Mouse (Mus musculus) liver, postnatal 0 days (tissue): Measurements from ENCODE around the gene Atp6v1b1. TPM values are rescaled to one million over a fixed set of nuclear protein-coding genes. Genes with fewer than 3 reads are reported as not detected.
A peak's percentile ranks its signal among the peaks of the same experiment; 100 is the strongest.

ENCODE experiments used
- ATAC-seq: fragments of 200-750 bp; cut with Nextera tagmentation; 2 replicates; pipeline ENCODE4 v1.8.0; 2017; ENCODE audit warnings: mild to moderate bottlenecking, moderate library complexity
- DNase-seq: peaks from one replicate; pipeline ENCODE4 v3.0.0-alpha.2; 2016
- H3K27ac ChIP-seq: fragments of 300-500 bp; sonication (generic); 2 replicates; pipeline ENCODE4 v1.5.1; 2014; ENCODE audit warnings: antibody characterized with exemption, moderate library complexity, mild to moderate bottlenecking, low read depth
- H3K27me3 ChIP-seq: fragments of 300-500 bp; sonication (generic); 2 replicates; pipeline ENCODE4 v1.6.1; 2014; ENCODE audit warnings: low read length, control low read depth, mixed read lengths; ENCODE audit not compliant: insufficient read depth
- H3K36me3 ChIP-seq: fragments of 300-500 bp; sonication (generic); replicated peaks from 2 replicates; pipeline ENCODE4 v1.6.1; 2014; ENCODE audit warnings: mild to moderate bottlenecking, control low read depth, low read length, moderate library complexity, mixed read lengths; ENCODE audit not compliant: insufficient read depth
- H3K4me1 ChIP-seq: fragments of 300-500 bp; sonication (generic); 2 replicates; pipeline ENCODE4 v1.6.1; 2014; ENCODE audit warnings: antibody characterized with exemption, mild to moderate bottlenecking, control low read depth; ENCODE audit not compliant: insufficient read depth
- H3K4me2 ChIP-seq: fragments of 300-500 bp; sonication (generic); 2 replicates; pipeline ENCODE4 v1.6.1; 2014; ENCODE audit warnings: low read depth, mild to moderate bottlenecking, low read length, moderate library complexity, mixed read lengths
- H3K4me3 ChIP-seq: fragments of 300-500 bp; sonication (generic); 2 replicates; pipeline ENCODE4 v1.5.1; 2014; ENCODE audit warnings: low read depth, low read length
- H3K9ac ChIP-seq: fragments of 300-500 bp; sonication (generic); replicated peaks from 2 replicates; pipeline ENCODE4 v1.6.1; 2014; ENCODE audit warnings: mild to moderate bottlenecking, moderate library complexity
- H3K9me3 ChIP-seq: fragments of 300-500 bp; sonication (generic); 2 replicates; pipeline ENCODE4 v1.6.1; 2016; ENCODE audit warnings: mild to moderate bottlenecking, control low read depth, low read length, mixed read lengths
- CTCF ChIP-seq: sonication (generic); IDR thresholded peaks from 2 replicates; pipeline ENCODE4 v1.5.1; 2016; ENCODE audit warnings: antibody characterized with exemption, low read depth
- EP300 ChIP-seq: IDR thresholded peaks from 2 replicates; pipeline ENCODE4 v1.6.1; 2016; ENCODE audit warnings: antibody characterized with exemption, low read depth, mild to moderate bottlenecking
- WGBS: fragments of 180-500 bp; shearing (Covaris S2); extraction: QIAGEN DNeasy Blood & Tissue Kit; methylation state at CpG from one replicate; pipeline ENCODE4 v1.1.7; 2014; ENCODE audit not compliant: insufficient replicate concordance; 5-methylcytosine and 5-hydroxymethylcytosine counted together
- polyA plus RNA-seq: library from polyadenylated mRNA; unstranded; fragments of >200 nt; fragmentation: Nextera tagmentation; extraction: Ambion mirVana; gene quantifications from 2 replicates; pipeline ENCODE4 v1.2.1, GENCODE M21; 2015

The Atp6v1b1 gene
- polyA plus RNA-seq, 1 experiment from 2014 or later, result not detected

DNA sequence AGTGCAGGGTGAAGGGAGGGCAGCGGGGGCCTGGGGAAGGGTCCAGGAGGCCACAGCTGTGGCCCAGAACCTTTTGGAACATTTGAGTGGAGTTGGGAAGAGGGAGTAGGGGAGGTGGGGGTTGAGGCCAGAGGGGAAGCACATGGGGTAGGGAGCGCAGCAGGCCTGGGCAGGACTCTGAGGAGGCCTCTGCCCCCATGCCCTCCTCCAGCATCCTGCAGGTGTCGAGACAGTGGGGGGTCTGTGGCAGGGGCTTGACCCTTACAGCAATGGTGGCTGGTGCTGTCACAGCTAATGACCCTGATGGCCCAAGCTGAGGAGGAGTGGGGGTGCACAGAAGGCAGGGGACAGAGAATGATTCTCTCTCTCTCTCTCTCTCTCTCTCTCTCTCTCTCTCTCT is 6.5 kb downstream of the Atp6v1b1 start:
- 80% methylated on average over 3 of the region's 3 CpGs for WGBS
- no peaks in the 10 kb centered on the region for H3K36me3 ChIP-seq
- peaks cover 7% of the 10 kb centered on the region for H3K4me1 ChIP-seq
- H3K9me3 ChIP-seq, result no peaks in the 10 kb centered on the region
- ATAC-seq, result no peak
- DNase-seq, result no peak
- no peak for TF ChIP-seq EP300
- no peak for TF ChIP-seq CTCF
- H3K27ac ChIP-seq, result no peak overlapping the region
- peaks cover 9% of the 10 kb centered on the region for H3K27me3 ChIP-seq
- no peak overlapping the region for H3K9ac ChIP-seq
- no peak overlapping the region for H3K4me3 ChIP-seq
- no peak overlapping the region for H3K4me2 ChIP-seq

GRCm38 (mm10) chr6:83750171-83750684 is 7.4 kb downstream of the Atp6v1b1 start:
- DNase-seq, result peak; percentile 68
- TF ChIP-seq EP300 (no peak), CTCF (peak; percentile 86)
- 0 out of 2 replicates have a peak overlapping the region, but pooled peaks have one; percentile 16 for H3K9ac ChIP-seq
- peaks cover 9% of the 10 kb centered on the region for H3K27me3 ChIP-seq
- H3K4me2 ChIP-seq, result peak overlapping the region; percentile 26; the same call in 1 of the 2 replicates
- 8% methylated on average over 11 of the region's 11 CpGs for WGBS
- no peaks in the 10 kb centered on the region for H3K36me3 ChIP-seq
- H3K4me1 ChIP-seq, result peaks cover 1% of the 10 kb centered on the region; the same call in 1 of the 2 replicates
- H3K4me3 ChIP-seq, result no peak overlapping the region
- no peak overlapping the region for H3K27ac ChIP-seq
- H3K9me3 ChIP-seq, result no peaks in the 10 kb centered on the region
- no peak for ATAC-seq

DNA sequence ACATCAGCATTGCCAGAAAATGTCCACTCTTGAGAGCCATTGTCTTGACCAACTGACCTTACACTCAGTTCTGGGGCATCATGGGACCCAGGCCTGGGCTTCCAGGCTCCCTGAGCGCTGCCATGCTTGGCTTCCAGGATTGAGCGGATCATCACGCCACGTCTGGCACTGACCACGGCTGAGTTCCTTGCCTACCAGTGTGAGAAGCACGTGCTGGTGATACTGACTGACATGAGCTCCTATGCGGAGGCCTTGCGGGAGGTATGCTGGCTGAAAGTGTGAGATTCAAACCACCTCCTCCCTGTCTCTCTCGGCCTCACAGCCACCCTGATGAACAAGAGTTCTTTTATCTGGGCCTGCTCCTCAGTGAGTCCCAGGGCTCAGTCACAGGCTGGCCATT is 13.3 kb downstream of the Atp6v1b1 start:
- H3K27ac ChIP-seq, result no peak overlapping the region
- no peaks in the 10 kb centered on the region for H3K36me3 ChIP-seq
- peaks cover 33% of the 10 kb centered on the region for H3K27me3 ChIP-seq
- DNase-seq (no peak), ATAC-seq (no peak)
- TF ChIP-seq EP300 (no peak), CTCF (no peak)
- WGBS, result 64% methylated on average over 9 of the region's 9 CpGs
- H3K9me3 ChIP-seq, result no peaks in the 10 kb centered on the region
- H3K4me1 ChIP-seq, result no peaks in the 10 kb centered on the region; the same call in 1 of the 2 replicates
- H3K4me3 ChIP-seq, result no peak overlapping the region
- no peak overlapping the region for H3K4me2 ChIP-seq
- H3K9ac ChIP-seq, result no peak overlapping the region

GRCm38 (mm10) chr6:83762344-83762743 is 19.6 kb downstream of the Atp6v1b1 start, which contains the start of gene Ankrd53:
TSS of gene Ankrd53 (plus strand) at chr6:83762644.
- H3K36me3 ChIP-seq, result no peaks in the 10 kb centered on the region
- H3K27ac ChIP-seq, result no peak within 1 kb of the TSS
- peak within 1 kb of the TSS; percentile 20; the same call in 1 of the 2 replicates for H3K4me3 ChIP-seq
- peaks cover 8% of the 10 kb centered on the region for H3K4me1 ChIP-seq
- no peak for DNase-seq
- peak within 1 kb of the TSS; percentile 64 for H3K4me2 ChIP-seq
- no peak for ATAC-seq
- no peaks in the 10 kb centered on the region for H3K9me3 ChIP-seq
- peaks cover 44% of the 10 kb centered on the region for H3K27me3 ChIP-seq
- H3K9ac ChIP-seq, result no peak within 1 kb of the TSS; the same call in 1 of the 2 replicates
- TF ChIP-seq EP300 (no peak), CTCF (no peak)
- 30% methylated on average over 6 of the region's 6 CpGs for WGBS

- Histone ChIP-seq H3K27me3 (peaks cover 39% of the 10 kb centered on the region), H3K4me3 (peak overlapping the region; percentile 20; the same call in 1 of the 2 replicates), H3K4me1 (peaks cover 8% of the 10 kb centered on the region), H3K4me2 (peak overlapping the region; percentile 64), H3K27ac (no peak overlapping the region), H3K9me3 (no peaks in the 10 kb centered on the region), H3K9ac (no peak overlapping the region; the same call in 1 of the 2 replicates), H3K36me3 (no peaks in the 10 kb centered on the region)
- TF ChIP-seq CTCF (peak; percentile 45), EP300 (no peak)
- DNase-seq (peak; percentile 30), ATAC-seq (peak; percentile 76)
- 5% methylated on average over 35 of the region's 35 CpGs for WGBS
Measured at GRCm38 (mm10) chr6:83762880-83763431, 20.2 kb downstream of the Atp6v1b1 start.

DNA sequence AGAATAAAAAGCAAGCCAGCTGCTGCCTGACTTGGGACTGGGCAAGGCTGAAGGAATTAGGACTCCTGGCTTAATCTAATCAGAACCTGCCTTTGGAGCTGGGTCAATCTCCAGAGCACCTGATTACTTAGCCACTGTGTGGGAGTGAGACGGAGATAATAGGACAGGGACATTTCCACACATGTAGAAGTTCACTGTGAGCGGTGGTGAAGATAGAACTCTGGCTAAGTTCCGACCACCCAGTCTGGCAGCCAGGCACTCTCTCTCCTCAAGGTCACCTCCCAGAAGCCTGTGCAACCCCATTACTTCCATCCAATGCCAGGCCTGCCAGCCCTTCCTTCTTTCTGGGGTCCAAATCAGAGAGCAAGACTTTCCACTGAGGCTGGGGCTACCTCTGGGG is 24.2 kb downstream of the Atp6v1b1 start:
- Histone ChIP-seq H3K9ac (no peak overlapping the region), H3K27ac (no peak overlapping the region), H3K9me3 (no peaks in the 10 kb centered on the region), H3K27me3 (peaks cover 12% of the 10 kb centered on the region), H3K4me3 (no peak overlapping the region), H3K36me3 (peaks cover 14% of the 10 kb centered on the region), H3K4me2 (no peak overlapping the region), H3K4me1 (peaks cover 8% of the 10 kb centered on the region)
- DNase-seq (no peak), ATAC-seq (no peak)
- 73% methylated on average over 3 of the region's 3 CpGs for WGBS
- TF ChIP-seq EP300 (no peak), CTCF (no peak)
